Mouse (Mus musculus): ENCODE measurements around the gene Ptprh. TPM values are rescaled to one million over a fixed set of nuclear protein-coding genes. Genes with fewer than 3 reads are reported as not detected.

The Ptprh gene
- total and polyA plus RNA-seq, 3 experiments: not detected

- H3K4me1 ChIP-seq (ENCODE audit: control insufficient read depth in 1 of 2, insufficient read depth in 2 of 2): peaks cover 21 to 67% of the 10 kb centered on the region in 2 experiments
- H3K9me3 ChIP-seq (replicated peaks; ENCODE audit: low read length): no peaks in the 10 kb centered on the region
- TF ChIP-seq EP300 (IDR thresholded peaks at IDR 0.05; ENCODE audit: low read length) (no peak), JUND (conservative IDR thresholded peaks at IDR 0.05; ENCODE audit: low read depth, low read length) (no peak), CHD2 (IDR thresholded peaks at IDR 0.05; ENCODE audit: low read length) (no peak), JUN (IDR thresholded peaks at IDR 0.05; ENCODE audit: insufficient read depth, low read depth, low read length) (no peak), USF1 (IDR thresholded peaks at IDR 0.05; ENCODE audit: low read depth, low read length) (no peak), ZKSCAN1 (IDR thresholded peaks at IDR 0.05; ENCODE audit: borderline replicate concordance, low read depth, low read length) (no peak), POLR2A (IDR thresholded peaks at IDR 0.05; ENCODE audit: low read depth, low read length) (no peak), SIN3A (IDR thresholded peaks at IDR 0.05; ENCODE audit: low read length) (peak; percentile 73; the same call in 1 of the 2 replicates), TCF12 (IDR thresholded peaks at IDR 0.05; ENCODE audit: low read depth, low read length) (no peak), UBTF (IDR thresholded peaks at IDR 0.05; ENCODE audit: low read depth, low read length) (no peak), ZMIZ1 (IDR thresholded peaks at IDR 0.05; ENCODE audit: low read depth, low read length) (no peak), ZNF384 (IDR thresholded peaks at IDR 0.05; ENCODE audit: low read depth, low read length) (0 out of 2 replicates have a peak, but pooled peaks have one; percentile 6), CHD1 (IDR thresholded peaks at IDR 0.05; ENCODE audit: low read depth, low read length) (no peak), MYC (IDR thresholded peaks at IDR 0.05; ENCODE audit: low read depth, low read length) (no peak), MXI1 (IDR thresholded peaks at IDR 0.05; ENCODE audit: low read depth, low read length) (peak; percentile 3; the same call in 1 of the 2 replicates), POLR2AphosphoS2 (IDR thresholded peaks at IDR 0.05; ENCODE audit: low read depth, low read length) (no peak), BHLHE40 (IDR thresholded peaks at IDR 0.05; ENCODE audit: low read depth, low read length) (no peak), E2F4 (IDR thresholded peaks at IDR 0.05; ENCODE audit: insufficient replicate concordance, low read depth, low read length) (no peak), ETS1 (conservative IDR thresholded peaks at IDR 0.05; ENCODE audit: low read depth, low read length) (no peak), PAX5 (IDR thresholded peaks at IDR 0.05; ENCODE audit: low read length) (no peak), NRF1 (IDR thresholded peaks at IDR 0.05; ENCODE audit: low read depth, low read length) (no peak)
- H3K27me3 ChIP-seq (replicated peaks): no peaks in the 10 kb centered on the region
- H3K36me3 ChIP-seq (replicated peaks in 1 of 2; ENCODE audit: control insufficient read depth in 1 of 2, insufficient read depth in 1 of 2, low read length in 1 of 2): peaks cover 13 to 39% of the 10 kb centered on the region in 2 experiments
- peak overlapping the region; percentile 75; the same call in 1 of the 2 replicates for H3K9ac ChIP-seq (ENCODE audit: insufficient read depth, low read depth)
- H3K4me3 ChIP-seq (replicated peaks in 1 of 3; ENCODE audit: low read depth in 2 of 3, low read length in 2 of 3, poor library complexity in 1 of 3): peak overlapping the region in 1 of 3 experiments; percentile 40
- peak overlapping the region; percentile 35 for H3K27ac ChIP-seq (ENCODE audit: insufficient read depth, low read depth)
- in situ Hi-C loops (cut with MboI; ENCODE audit: low pct_ligation_motif_present, low pct_unique_long_range_greater_than_20kb, low sequenced_read_pairs): no loop called here
- dilution Hi-C loops (cut with MboI; ENCODE audit: extremely low pct_ligation_motif_present, extremely low pct_unique_long_range_greater_than_20kb, low sequenced_read_pairs): no loop called here
- DNase-seq (ENCODE audit: extremely low read depth): no peak
- peak overlapping the region; percentile 90 for H3K4me2 ChIP-seq (ENCODE audit: insufficient read depth, low read depth, poor library complexity, severe bottlenecking)
- H3K79me2 ChIP-seq (replicated peaks; ENCODE audit: control insufficient read depth, extremely low read depth, insufficient read depth, poor library complexity, severe bottlenecking): peaks cover 72% of the 10 kb centered on the region
Measured at GRCm38 (mm10) chr7:4652726-4653125, 48.9 kb upstream of the Ptprh start.

GRCm38 (mm10) chr7:4651581-4651980 is 47.7 kb upstream of the Ptprh start:
- H3K4me2 ChIP-seq (ENCODE audit: insufficient read depth, low read depth, poor library complexity, severe bottlenecking): no peak overlapping the region
- H3K27ac ChIP-seq (ENCODE audit: insufficient read depth, low read depth): no peak overlapping the region
- H3K27me3 ChIP-seq (replicated peaks): no peaks in the 10 kb centered on the region
- dilution Hi-C loops (cut with MboI; ENCODE audit: extremely low pct_ligation_motif_present, extremely low pct_unique_long_range_greater_than_20kb, low sequenced_read_pairs): no loop called here
- H3K4me1 ChIP-seq (ENCODE audit: control insufficient read depth in 1 of 2, insufficient read depth in 2 of 2): peaks cover 24 to 74% of the 10 kb centered on the region in 2 experiments
- TF ChIP-seq ELF1 (IDR thresholded peaks at IDR 0.05; ENCODE audit: low read depth, low read length) (no peak), BHLHE40 (IDR thresholded peaks at IDR 0.05; ENCODE audit: low read depth, low read length) (no peak), USF1 (IDR thresholded peaks at IDR 0.05; ENCODE audit: low read depth, low read length) (peak; percentile 37; the same call in 1 of the 2 replicates), ZNF384 (IDR thresholded peaks at IDR 0.05; ENCODE audit: low read depth, low read length) (no peak), MAX (IDR thresholded peaks at IDR 0.05; ENCODE audit: low read length) (peak; percentile 79), CHD2 (IDR thresholded peaks at IDR 0.05; ENCODE audit: low read length) (no peak), MYC (IDR thresholded peaks at IDR 0.05; ENCODE audit: low read depth, low read length) (peak; percentile 83), NELFE (IDR thresholded peaks at IDR 0.05; ENCODE audit: low read depth, low read length) (no peak), USF2 (conservative IDR thresholded peaks at IDR 0.05; ENCODE audit: low read depth, low read length) (peak; percentile 23; the same call in 1 of the 2 replicates), ETS1 (conservative IDR thresholded peaks at IDR 0.05; ENCODE audit: low read depth, low read length) (no peak), POLR2AphosphoS2 (IDR thresholded peaks at IDR 0.05; ENCODE audit: low read depth, low read length) (no peak)
- H3K36me3 ChIP-seq (replicated peaks in 1 of 2; ENCODE audit: control insufficient read depth in 1 of 2, insufficient read depth in 1 of 2, low read length in 1 of 2): peaks cover 18 to 47% of the 10 kb centered on the region in 2 experiments
- H3K79me2 ChIP-seq (replicated peaks; ENCODE audit: control insufficient read depth, extremely low read depth, insufficient read depth, poor library complexity, severe bottlenecking): peaks cover 70% of the 10 kb centered on the region
- in situ Hi-C loops (cut with MboI; ENCODE audit: low pct_ligation_motif_present, low pct_unique_long_range_greater_than_20kb, low sequenced_read_pairs): no loop called here
- no peak overlapping the region for H3K9ac ChIP-seq (ENCODE audit: insufficient read depth, low read depth)
- no peaks in the 10 kb centered on the region for H3K9me3 ChIP-seq (replicated peaks; ENCODE audit: low read length)
- no peak for DNase-seq (ENCODE audit: extremely low read depth)
- no peak overlapping the region for H3K4me3 ChIP-seq (replicated peaks in 1 of 3; ENCODE audit: low read depth in 2 of 3, low read length in 2 of 3, poor library complexity in 1 of 3)
